Comparison of ENCODE assay signal across 26 mouse cellular contexts in genomic region chr7:105501984-105502383, GRCm38 (mm10). TPM values are rescaled to one million over a fixed set of nuclear protein-coding genes. Genes with fewer than 3 reads are reported as not detected.
DNase-seq lines count a peak whose midpoint lies in the region; ATAC-seq and TF ChIP-seq lines count a peak whose summit lies in the region.
"Had no signal": no experiment of that assay in that cellular context is flagged by ENCODE, and none has a peak within 500 bp of the region (broad histone marks: within the 10 kb centered on the region; RNA-seq: fewer than 3 reads in every experiment).

No protein-coding gene starts in this region.

- H3K4me2 ChIP-seq in lung, postnatal 0 days (replicated peaks; ENCODE audit: low read depth, low read length): no peak overlapping the region
- peak overlapping the region; percentile 27 for H3K4me2 ChIP-seq in myocyte (ENCODE audit: low read depth)
- H3K4me2 ChIP-seq: embryonic facial prominence, embryonic 13.5 days; heart, embryonic 13.5 days; hindbrain, embryonic 12.5 days; hindbrain, embryonic 15.5 days had no signal

- no peak overlapping the region for H3K27ac ChIP-seq in lung, postnatal 0 days (ENCODE audit: low read length)
- H3K27ac ChIP-seq: embryonic facial prominence, embryonic 10.5 days; embryonic facial prominence, embryonic 13.5 days; heart, adult 2 months; heart, embryonic 10.5 days; heart, embryonic 13.5 days; hindbrain, embryonic 12.5 days; hindbrain, embryonic 15.5 days had no signal

- 0 out of 2 replicates have a peak, but pooled peaks have one; percentile 28 for TF ChIP-seq EP300 in lung, postnatal 0 days (IDR thresholded peaks at IDR 0.05)

- H3K36me3 ChIP-seq in lung, postnatal 0 days (ENCODE audit: insufficient read depth, low read length): no peaks in the 10 kb centered on the region
- H3K36me3 ChIP-seq in myocyte (ENCODE audit: control insufficient read depth, insufficient read depth): no peaks in the 10 kb centered on the region
- H3K36me3 ChIP-seq: embryonic facial prominence, embryonic 10.5 days; embryonic facial prominence, embryonic 13.5 days; G1E; heart, embryonic 10.5 days; heart, embryonic 13.5 days; hindbrain, embryonic 12.5 days; hindbrain, embryonic 15.5 days had no signal

- H3K9me3 ChIP-seq in lung, postnatal 0 days (ENCODE audit: low read length): no peaks in the 10 kb centered on the region
- H3K9me3 ChIP-seq: embryonic facial prominence, embryonic 10.5 days; embryonic facial prominence, embryonic 13.5 days; G1E; heart, embryonic 10.5 days; heart, embryonic 13.5 days; hindbrain, embryonic 12.5 days; hindbrain, embryonic 15.5 days had no signal

- TF ChIP-seq POLR2A in myocyte (IDR thresholded peaks at IDR 0.05; ENCODE audit: insufficient read length, low read depth): no peak

- DNase-seq in lung, postnatal 0 days (ENCODE audit: low spot score): no peak
- no peak for DNase-seq in lung, postnatal 10 days
- peak; percentile 51 for DNase-seq in NIH3T3 (ENCODE audit: low read depth)
- DNase-seq in adrenal gland, adult (ENCODE audit: inconsistent age in 2 of 2, low spot score in 1 of 2): no peak
- DNase-seq: adrenal gland, postnatal 14 days; cerebellum, adult 11-12 months; cerebellum, adult 8-10 months; cerebellum, postnatal 10 days; cerebellum, postnatal 36 days; embryo, embryonic 11 days; gastrocnemius, postnatal 25 days; heart, adult 2 months; kidney, adult 2 months had no signal

- no peak for TF ChIP-seq CTCF in lung, postnatal 0 days (IDR thresholded peaks at IDR 0.05)

- no peak overlapping the region for H3ac ChIP-seq in myocyte (ENCODE audit: control insufficient read depth, insufficient read length)

- no peaks in the 10 kb centered on the region for H3K27me3 ChIP-seq in lung, postnatal 0 days (replicated peaks; ENCODE audit: insufficient read depth, low read length)
- no peaks in the 10 kb centered on the region for H3K27me3 ChIP-seq in myocyte (ENCODE audit: control insufficient read depth, insufficient read depth, insufficient read length)
- H3K27me3 ChIP-seq: CH12.LX; embryonic facial prominence, embryonic 13.5 days; heart, embryonic 13.5 days; hindbrain, embryonic 12.5 days; hindbrain, embryonic 15.5 days had no signal

- no peaks in the 10 kb centered on the region for H3K79me2 ChIP-seq in myocyte (ENCODE audit: control insufficient read depth, insufficient read depth)

- 49% methylated on average over 4 of the region's 4 CpGs for WGBS in lung, postnatal 0 days

- no peak; the same call in 1 of the 2 replicates for ATAC-seq in lung, postnatal 0 days
- no peak for ATAC-seq in erythroblast, adult 5-6 weeks (replicated peaks; ENCODE audit: low FRiP score, poor library complexity, severe bottlenecking)
- ATAC-seq: activated CD4-positive, CD25-positive, alpha-beta regulatory T cell, adult 4 months; forebrain, embryonic 14.5 days; intestine, postnatal 0 days had no signal

- no peaks in the 10 kb centered on the region for H3K4me1 ChIP-seq in lung, postnatal 0 days (ENCODE audit: insufficient read depth, low read depth, low read length)
- H3K4me1 ChIP-seq: embryonic facial prominence, embryonic 13.5 days; heart, embryonic 10.5 days; heart, embryonic 13.5 days; hindbrain, embryonic 12.5 days; hindbrain, embryonic 15.5 days had no signal

- no peak overlapping the region for H3K9ac ChIP-seq in lung, postnatal 0 days (replicated peaks; ENCODE audit: low read depth)
- H3K9ac ChIP-seq: embryonic facial prominence, embryonic 13.5 days; heart, embryonic 13.5 days; hindbrain, embryonic 12.5 days; hindbrain, embryonic 15.5 days had no signal

- H3K4me3 ChIP-seq in lung, postnatal 0 days (ENCODE audit: low read depth, low read length): no peak overlapping the region
- no peak overlapping the region for H3K4me3 ChIP-seq in myocyte
- H3K4me3 ChIP-seq: embryonic facial prominence, embryonic 10.5 days; embryonic facial prominence, embryonic 13.5 days; heart, adult 2 months; heart, embryonic 10.5 days; heart, embryonic 13.5 days; hindbrain, embryonic 12.5 days; hindbrain, embryonic 15.5 days had no signal

TF ChIP-seq in myocyte, 11 proteins besides CTCF, POLR2A, EP300 and RAD21:
- TF ChIP-seq MAX (IDR thresholded peaks at IDR 0.05; ENCODE audit: low read depth) (no peak), TCF12 (IDR thresholded peaks at IDR 0.05; ENCODE audit: insufficient read depth, poor library complexity, severe bottlenecking) (no peak), TCF3 (IDR thresholded peaks at IDR 0.05; ENCODE audit: insufficient read length, low read depth) (no peak), E2F4 (IDR thresholded peaks at IDR 0.05; ENCODE audit: insufficient read depth) (no peak), MYOG (IDR thresholded peaks at IDR 0.05; ENCODE audit: control insufficient read depth in 1 of 3, insufficient read depth in 1 of 3, insufficient read length in 2 of 3, low read depth in 2 of 3) (no peak), SRF (IDR thresholded peaks at IDR 0.05; ENCODE audit: control insufficient read depth, insufficient read length, low read depth) (no peak), CEBPB (IDR thresholded peaks at IDR 0.05; ENCODE audit: insufficient read depth, poor library complexity, severe bottlenecking) (no peak), POLR2AphosphoS2 (IDR thresholded peaks at IDR 0.05; ENCODE audit: insufficient read length, low read depth) (no peak), REST (IDR thresholded peaks at IDR 0.05; ENCODE audit: insufficient read depth, insufficient read length) (no peak), MYOD1 (IDR thresholded peaks at IDR 0.05; ENCODE audit: control insufficient read depth in 1 of 3, insufficient read length in 2 of 3, low read depth in 2 of 3) (no peak), USF1 (IDR thresholded peaks at IDR 0.05; ENCODE audit: low read depth) (no peak)

RNA-seq across cellular contexts. Expression of gene Cavin3, which starts 19.9 kb away (rescaled TPM):
- 162 and 168 TPM in 2 replicates for polyA plus RNA-seq in lung, postnatal 0 days (2015; fragmentation: Nextera tagmentation; extraction: Ambion mirVana)
- 88.4 TPM for polyA plus RNA-seq in myocyte (2012; fragmentation: generic; extraction: Trizol)
- total RNA-seq in erythroblast, adult 5-6 weeks (2015; ENCODE audit: low replicate concordance): not detected in 2 replicates
- not detected in 2 replicates for total RNA-seq in erythroblast, adult 5-6 weeks (2017; ENCODE audit: low replicate concordance)
- total RNA-seq: CH12.LX, G1E had no signal
- polyA plus RNA-seq: activated CD4-positive, CD25-positive, alpha-beta regulatory T cell, adult 4 months; G1E had no signal

RNA-seq across cellular contexts. Expression of gene Smpd1, which starts 52.2 kb away (rescaled TPM):
- 57.1 and 57.5 TPM in 2 replicates for polyA plus RNA-seq in lung, postnatal 0 days (2015; fragmentation: Nextera tagmentation; extraction: Ambion mirVana)
- 45.5 TPM for polyA plus RNA-seq in myocyte (2012; fragmentation: generic; extraction: Trizol)
- 8.6 and 11.7 TPM in 2 replicates for total RNA-seq in erythroblast, adult 5-6 weeks (2015; ENCODE audit: low replicate concordance)
- 2.0 and 4.4 TPM in 2 replicates for total RNA-seq in erythroblast, adult 5-6 weeks (2017; ENCODE audit: low replicate concordance)
